Mouse (Mus musculus) thymus, adult 2 months (tissue): ENCODE measurements around the gene Usp49. TPM values are rescaled to one million over a fixed set of nuclear protein-coding genes. Genes with fewer than 3 reads are reported as not detected.
A peak's percentile ranks its signal among the peaks of the same experiment; 100 is the strongest.

Experiments
- DNase-seq: peaks from one replicate; pipeline ENCODE4 v3.0.0; 2021
- H3K27ac ChIP-seq: fragments of 200-500 bp; 2 replicates; pipeline ENCODE4 v1.5.1; 2012; ENCODE audit warnings: low read length, control low read depth; ENCODE audit not compliant: control insufficient read depth, insufficient read depth
- H3K27me3 ChIP-seq: fragments of 200-500 bp; 2 replicates; pipeline ENCODE4 v1.6.1; 2012; ENCODE audit warnings: mild to moderate bottlenecking, low read length, moderate library complexity, mixed read lengths; ENCODE audit not compliant: control insufficient read depth, insufficient read depth
- H3K36me3 ChIP-seq: fragments of 200-500 bp; 2 replicates; pipeline ENCODE4 v1.6.1; 2012; ENCODE audit warnings: mild to moderate bottlenecking, low read length, moderate library complexity; ENCODE audit not compliant: control insufficient read depth, insufficient read depth
- H3K4me1 ChIP-seq: fragments of 200-500 bp; replicated peaks from 2 replicates; pipeline ENCODE4 v1.6.1; 2012; ENCODE audit warnings: low read length; ENCODE audit not compliant: control insufficient read depth, insufficient read depth
- H3K4me3 ChIP-seq: fragments of 200-500 bp; 2 replicates; pipeline ENCODE4 v1.5.1; 2012; ENCODE audit warnings: mild to moderate bottlenecking, low read length, control low read depth, moderate library complexity; ENCODE audit not compliant: control insufficient read depth, insufficient read depth
- CTCF ChIP-seq: fragments of 200-500 bp; IDR thresholded peaks from 2 replicates; pipeline ENCODE4 v1.5.1; 2012; ENCODE audit warnings: mild to moderate bottlenecking, control low read depth, low read length, moderate library complexity, borderline replicate concordance; ENCODE audit not compliant: control insufficient read depth, poor library complexity, insufficient read depth; ENCODE audit errors: extremely low read depth
- POLR2A ChIP-seq: fragments of 200-500 bp; IDR thresholded peaks from 2 replicates; pipeline ENCODE4 v1.6.1; 2012; ENCODE audit warnings: mild to moderate bottlenecking, low read length, control low read depth, moderate library complexity; ENCODE audit not compliant: control insufficient read depth, poor library complexity, insufficient read depth; ENCODE audit errors: extremely low read depth
- WGBS: fragments of 180-500 bp; shearing (Covaris S2); methylation state at CpG from one replicate; pipeline ENCODE4 v1.1.7; 2018; 5-methylcytosine and 5-hydroxymethylcytosine counted together
- polyA plus RNA-seq: library from polyadenylated mRNA; depleted of rRNA; stranded (reverse); fragments of >200 nt; gene quantifications from 2 replicates; pipeline ENCODE4 v1.2.3, GENCODE M21; 2012

Usp49 gene
- polyA plus RNA-seq, 1 experiment: 12.5 TPM

DNA sequence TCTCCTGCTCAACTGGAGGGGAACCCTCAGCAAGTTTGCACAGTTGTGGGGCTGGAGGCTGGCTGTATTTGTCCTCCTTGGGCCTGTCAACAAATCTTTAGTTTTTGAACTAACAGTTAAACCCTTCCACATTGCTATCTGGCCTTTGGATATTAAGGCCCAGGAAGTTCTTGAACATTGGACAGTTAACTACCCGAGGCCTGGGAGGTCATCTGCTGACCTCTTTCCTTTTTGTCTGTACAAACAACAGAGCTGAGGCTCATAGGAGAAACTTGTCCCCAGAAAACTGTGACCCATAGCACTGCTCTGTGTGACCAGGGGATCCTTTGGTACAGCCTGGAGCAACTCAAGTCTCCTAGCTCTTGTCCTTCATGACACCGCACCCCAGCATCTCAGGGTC is 68.6 kb downstream of the Usp49 start:
- no peak overlapping the region for H3K4me3 ChIP-seq
- H3K4me1 ChIP-seq: peaks cover 7% of the 10 kb centered on the region
- TF ChIP-seq CTCF (no peak), POLR2A (no peak)
- no peaks in the 10 kb centered on the region for H3K36me3 ChIP-seq
- H3K27me3 ChIP-seq: peaks cover 3% of the 10 kb centered on the region; the same call in 1 of the 2 replicates
- no peak overlapping the region for H3K27ac ChIP-seq
- 93% methylated on average over 2 of the region's 2 CpGs for WGBS
- no peak for DNase-seq

DNA sequence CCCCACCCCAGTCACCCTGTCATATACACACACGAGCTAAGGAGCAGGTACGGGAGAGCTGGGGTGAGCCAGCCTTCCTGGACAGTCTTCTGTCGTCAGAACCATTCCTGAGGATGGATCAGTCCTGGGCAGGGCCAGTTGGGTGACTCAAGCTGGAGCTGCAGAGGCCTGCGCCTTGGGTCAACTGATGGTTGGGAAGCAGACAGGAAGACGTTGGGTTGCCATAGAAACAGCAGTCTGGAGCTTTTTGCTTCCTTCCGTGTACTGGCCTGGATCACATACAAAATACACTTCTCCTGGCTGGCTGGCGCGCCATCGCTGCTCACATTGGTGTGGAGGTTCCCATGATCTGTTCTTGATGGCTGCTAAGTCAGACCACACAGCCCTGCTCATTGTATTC is 71.3 kb downstream of the Usp49 start:
- H3K36me3 ChIP-seq: no peaks in the 10 kb centered on the region
- TF ChIP-seq CTCF (no peak), POLR2A (no peak)
- WGBS: 93% methylated on average over 9 of the region's 9 CpGs
- no peak for DNase-seq
- H3K27me3 ChIP-seq: no peaks in the 10 kb centered on the region
- H3K4me3 ChIP-seq: no peak overlapping the region
- H3K27ac ChIP-seq: no peak overlapping the region
- no peaks in the 10 kb centered on the region for H3K4me1 ChIP-seq

DNA sequence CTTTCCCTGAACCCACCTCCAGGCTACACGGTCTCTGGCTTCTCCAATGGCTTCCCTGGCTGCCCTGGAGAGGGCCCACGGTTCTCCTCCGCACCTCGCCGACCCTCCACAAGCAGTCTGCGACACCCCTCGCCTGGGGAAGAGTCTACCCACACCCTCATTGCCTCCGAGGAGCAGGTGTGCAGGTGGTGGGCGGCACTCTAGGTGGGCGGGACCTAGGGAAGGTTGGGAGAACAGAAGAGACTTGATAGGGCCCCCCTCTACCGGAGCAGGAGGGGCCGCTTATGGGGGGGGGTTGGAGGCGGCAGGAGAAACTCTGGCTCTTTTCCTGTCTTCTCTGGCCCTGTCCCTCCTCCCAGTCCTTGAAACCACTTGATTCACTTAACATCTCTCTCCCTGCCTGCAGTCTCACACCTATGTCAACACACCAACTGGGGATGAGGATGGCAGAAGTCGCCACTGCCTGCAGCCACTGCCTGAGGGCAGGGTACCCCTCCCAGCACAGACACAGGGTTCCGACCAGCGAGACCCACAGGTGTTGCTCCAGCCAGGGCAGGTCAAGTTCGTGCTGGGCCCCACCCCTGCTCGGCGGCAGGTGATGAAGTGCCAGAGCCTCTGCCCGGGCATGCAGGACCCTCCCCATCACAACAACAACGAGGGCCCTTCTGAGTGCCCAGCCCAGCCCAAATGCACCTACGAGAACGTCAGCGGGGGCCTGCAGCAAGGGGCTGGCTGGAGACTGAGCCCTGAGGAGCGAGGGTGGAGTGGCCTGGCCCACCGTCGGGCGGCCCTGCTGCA is 72.3 kb downstream of the Usp49 start:
- Histone ChIP-seq H3K36me3 (no peaks in the 10 kb centered on the region), H3K27ac (no peak overlapping the region), H3K27me3 (no peaks in the 10 kb centered on the region), H3K4me1 (no peaks in the 10 kb centered on the region), H3K4me3 (no peak overlapping the region)
- 90% methylated on average over 28 of the region's 28 CpGs for WGBS
- DNase-seq: no peak
- TF ChIP-seq POLR2A: no peak
- TF ChIP-seq CTCF: no peak

GRCm38 (mm10) chr17:47703556-47703955 is 73.1 kb downstream of the Usp49 start:
- Histone ChIP-seq H3K4me1 (no peaks in the 10 kb centered on the region), H3K4me3 (no peak overlapping the region), H3K27ac (no peak overlapping the region), H3K27me3 (no peaks in the 10 kb centered on the region), H3K36me3 (no peaks in the 10 kb centered on the region)
- no peak for DNase-seq
- TF ChIP-seq CTCF (no peak), POLR2A (no peak)
- WGBS: 76% methylated on average over 20 of the region's 20 CpGs

- Histone ChIP-seq H3K4me3 (no peak overlapping the region), H3K4me1 (no peaks in the 10 kb centered on the region), H3K27me3 (no peaks in the 10 kb centered on the region), H3K27ac (no peak overlapping the region), H3K36me3 (no peaks in the 10 kb centered on the region)
- TF ChIP-seq CTCF: no peak
- TF ChIP-seq POLR2A: no peak
- WGBS: 81% methylated on average over 4 of the region's 4 CpGs
- DNase-seq: peak; percentile 18
Measured at GRCm38 (mm10) chr17:47704692-47705091, 74.2 kb downstream of the Usp49 start.

DNA sequence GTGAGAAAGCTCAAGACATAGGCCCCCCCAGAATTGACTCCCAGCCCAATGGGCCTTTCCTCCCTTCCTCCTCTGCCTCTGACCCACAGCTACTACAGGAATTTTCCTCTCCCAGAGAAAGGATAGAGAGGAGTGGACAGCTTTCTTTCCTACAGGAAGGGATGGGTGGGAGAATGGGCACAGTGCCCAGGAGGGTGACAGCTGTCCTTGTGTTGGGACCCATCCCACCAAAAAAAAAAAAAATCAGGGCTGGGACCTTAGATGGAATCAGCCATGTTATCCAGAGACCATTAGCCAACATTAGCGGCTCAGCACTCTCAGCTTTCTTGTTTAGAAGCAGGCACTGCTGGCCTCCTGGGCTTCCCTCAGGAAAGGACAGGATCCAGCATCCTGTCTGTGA is 75.7 kb downstream of the Usp49 start:
- Histone ChIP-seq H3K4me3 (no peak overlapping the region), H3K27ac (no peak overlapping the region), H3K27me3 (no peaks in the 10 kb centered on the region), H3K4me1 (no peaks in the 10 kb centered on the region), H3K36me3 (no peaks in the 10 kb centered on the region)
- 89% methylated on average over 1 of the region's 1 CpGs for WGBS
- TF ChIP-seq POLR2A: no peak
- no peak for TF ChIP-seq CTCF
- DNase-seq: no peak

DNA sequence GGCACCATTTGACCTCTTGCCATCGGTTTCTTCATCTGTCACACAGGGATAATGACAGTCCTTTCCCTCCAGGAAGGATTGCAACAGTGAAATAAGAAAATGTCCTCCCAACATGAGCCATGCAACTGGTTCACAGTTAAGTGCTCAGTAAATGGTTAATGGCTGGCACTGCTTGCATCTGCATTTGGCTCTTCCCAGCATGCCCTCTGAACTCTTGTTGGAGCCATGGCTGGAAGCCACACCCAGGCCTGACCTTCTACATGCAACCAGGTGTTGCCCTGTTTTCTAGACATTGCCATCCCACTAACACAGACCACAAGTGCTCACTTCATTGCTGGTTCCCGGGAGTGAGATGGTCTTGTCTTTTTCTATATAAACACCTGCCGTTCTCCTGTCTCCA is 77.5 kb downstream of the Usp49 start:
- Histone ChIP-seq H3K36me3 (no peaks in the 10 kb centered on the region), H3K4me3 (no peak overlapping the region), H3K4me1 (no peaks in the 10 kb centered on the region), H3K27me3 (no peaks in the 10 kb centered on the region), H3K27ac (no peak overlapping the region)
- no peak for DNase-seq
- no peak for TF ChIP-seq CTCF
- no peak for TF ChIP-seq POLR2A
- 85% methylated on average over 3 of the region's 3 CpGs for WGBS

GRCm38 (mm10) chr17:47708972-47709371 is 78.5 kb downstream of the Usp49 start:
- H3K4me3 ChIP-seq: no peak overlapping the region
- H3K27ac ChIP-seq: no peak overlapping the region
- DNase-seq: no peak
- WGBS: 92% methylated on average over 4 of the region's 4 CpGs
- TF ChIP-seq CTCF (no peak), POLR2A (no peak)
- no peaks in the 10 kb centered on the region for H3K4me1 ChIP-seq
- H3K36me3 ChIP-seq: no peaks in the 10 kb centered on the region
- H3K27me3 ChIP-seq: no peaks in the 10 kb centered on the region
